Mouse (Mus musculus) liver, postnatal 0 days (tissue): ENCODE data around the gene Rnf208.

Experiments
- CTCF ChIP-seq: sonication (generic); IDR thresholded peaks from 2 replicates; pipeline ENCODE4 v1.5.1; 2016; ENCODE audit warnings: antibody characterized with exemption, low read depth
- EP300 ChIP-seq: IDR thresholded peaks from 2 replicates; pipeline ENCODE4 v1.6.1; 2016; ENCODE audit warnings: antibody characterized with exemption, low read depth, mild to moderate bottlenecking

- TF ChIP-seq CTCF (no peak), EP300 (no peak)
Observed at GRCm38 (mm10) chr2:25194486-25195171, 47.4 kb upstream of the Rnf208 start.
